Mouse (Mus musculus): ENCODE measurements around the gene Defb28. TPM values are rescaled to one million over a fixed set of nuclear protein-coding genes. Genes with fewer than 3 reads are reported as not detected.

Defb28 gene
- total and polyA plus RNA-seq, 2 experiments from 2014 or later = not detected

GRCm38 (mm10) chr2:152516084-152516483 lies 2.0 kb upstream of the Defb28 start:
- no peak for DNase-seq
- 56% methylated on average over 4 of the region's 4 CpGs for WGBS

DNA sequence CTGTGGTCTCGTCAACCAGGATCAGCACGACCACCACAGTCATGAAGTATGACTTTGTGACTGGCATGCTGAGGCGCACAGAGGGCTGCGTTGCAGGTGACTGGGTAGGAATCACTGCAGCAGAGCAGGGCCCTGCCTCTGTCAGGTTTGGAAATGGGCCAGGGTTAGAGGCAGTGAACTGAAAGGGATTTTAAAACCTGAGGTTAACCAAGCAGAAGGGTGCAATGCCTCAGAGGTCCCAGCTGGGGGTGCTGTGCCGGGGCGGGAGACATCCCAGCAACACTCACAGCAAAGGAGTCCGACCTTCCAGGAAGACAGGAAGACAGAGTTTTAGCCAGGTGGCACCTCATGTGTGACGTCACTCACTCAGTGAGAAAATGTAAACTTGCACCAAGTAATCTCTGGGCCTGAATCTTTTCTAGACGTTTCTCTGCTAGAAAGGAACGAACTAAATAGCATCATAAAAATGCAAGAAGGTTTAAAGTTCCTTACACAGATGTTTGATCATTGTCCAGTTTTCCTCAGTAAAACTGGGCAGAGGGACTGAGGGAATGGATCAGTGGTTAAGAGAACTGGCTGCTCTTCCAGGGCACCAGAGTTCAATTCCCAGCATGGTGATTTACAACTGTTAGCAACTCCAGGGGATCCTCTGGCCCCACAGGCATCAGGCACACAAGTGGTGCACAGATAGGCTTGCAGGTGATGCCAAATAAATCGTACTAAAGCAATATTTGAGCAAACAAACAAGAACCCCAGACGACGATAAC lies 22.1 kb downstream of the Defb28 start, which contains the start of gene Defb29:
Gene Defb29 (minus strand): TSS at position 155 of the 767 bp plus-strand sequence.
- 58% methylated on average over 13 of the region's 13 CpGs for WGBS
- DNase-seq = no peak
- no peak within 1 kb of the TSS for H3K4me3 ChIP-seq (ENCODE audit: low read depth, low read length)
- H3K4me1 ChIP-seq (ENCODE audit: insufficient read depth) = no peaks in the 10 kb centered on the region
- H3K36me3 ChIP-seq (ENCODE audit: insufficient read depth) = no peaks in the 10 kb centered on the region
- H3K9me3 ChIP-seq (ENCODE audit: low read length) = no peaks in the 10 kb centered on the region
- no peaks in the 10 kb centered on the region for H3K27me3 ChIP-seq (ENCODE audit: insufficient read depth, low read length)
- no peak for TF ChIP-seq CTCF (IDR thresholded peaks at IDR 0.05; ENCODE audit: low read depth)
- no peak for ATAC-seq
- H3K4me2 ChIP-seq (ENCODE audit: low read depth) = no peak within 1 kb of the TSS
- H3K27ac ChIP-seq (ENCODE audit: low read depth, low read length) = no peak within 1 kb of the TSS
- no peak within 1 kb of the TSS for H3K9ac ChIP-seq

More at GRCm38 (mm10) chr2:152516084-152516483, 2.0 kb upstream of the Defb28 start:
- no peaks in the 10 kb centered on the region for H3K4me1 ChIP-seq (ENCODE audit: insufficient read depth)
- no peak overlapping the region for H3K27ac ChIP-seq (ENCODE audit: low read depth, low read length)
- H3K36me3 ChIP-seq (ENCODE audit: insufficient read depth) = no peaks in the 10 kb centered on the region
- H3K4me3 ChIP-seq (ENCODE audit: low read depth, low read length) = no peak overlapping the region
- no peak for ATAC-seq
- H3K9ac ChIP-seq = no peak overlapping the region
- H3K4me2 ChIP-seq (ENCODE audit: low read depth) = no peak overlapping the region
- no peaks in the 10 kb centered on the region for H3K27me3 ChIP-seq (ENCODE audit: insufficient read depth, low read length)
- TF ChIP-seq CTCF (IDR thresholded peaks at IDR 0.05; ENCODE audit: low read depth) = no peak
- H3K9me3 ChIP-seq (ENCODE audit: low read length) = no peaks in the 10 kb centered on the region

DNA sequence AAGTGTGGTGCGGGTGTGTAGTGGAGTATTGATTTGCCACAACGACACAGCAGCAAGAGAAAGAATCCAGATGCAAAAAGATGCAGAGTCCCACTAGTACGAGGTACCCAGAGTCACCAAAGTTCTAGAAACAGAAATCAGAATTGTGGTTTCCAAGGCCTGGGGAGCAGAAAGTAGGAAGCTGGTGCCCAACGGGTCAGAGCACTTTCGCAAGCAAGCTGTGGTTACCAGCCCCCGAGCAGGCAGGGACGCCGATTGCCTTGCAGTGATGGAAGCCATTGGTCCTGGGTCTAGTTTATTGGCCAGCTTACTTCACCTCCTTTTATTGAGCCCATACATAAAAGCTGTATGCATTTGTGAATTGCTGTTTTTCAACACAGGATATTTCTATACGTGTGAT lies 23.9 kb downstream of the Defb28 start:
- Histone ChIP-seq H3K27ac (ENCODE audit: low read depth, low read length) (no peak overlapping the region), H3K9ac (no peak overlapping the region), H3K4me2 (ENCODE audit: low read depth) (no peak overlapping the region), H3K4me1 (ENCODE audit: insufficient read depth) (no peaks in the 10 kb centered on the region), H3K27me3 (ENCODE audit: insufficient read depth, low read length) (no peaks in the 10 kb centered on the region), H3K36me3 (ENCODE audit: insufficient read depth) (no peaks in the 10 kb centered on the region), H3K9me3 (ENCODE audit: low read length) (no peaks in the 10 kb centered on the region), H3K4me3 (ENCODE audit: low read depth, low read length) (no peak overlapping the region)
- no peak for TF ChIP-seq CTCF (IDR thresholded peaks at IDR 0.05; ENCODE audit: low read depth)
- no peak for ATAC-seq
- no peak for DNase-seq
- 86% methylated on average over 9 of the region's 9 CpGs for WGBS

- no peaks in the 10 kb centered on the region for H3K4me1 ChIP-seq (ENCODE audit: insufficient read depth)
- ATAC-seq (no peak), DNase-seq (no peak)
- no peaks in the 10 kb centered on the region for H3K27me3 ChIP-seq (ENCODE audit: insufficient read depth, low read length)
- H3K9ac ChIP-seq = no peak overlapping the region
- WGBS = 81% methylated on average over 2 of the region's 2 CpGs
- no peak overlapping the region for H3K27ac ChIP-seq (ENCODE audit: low read depth, low read length)
- no peaks in the 10 kb centered on the region for H3K36me3 ChIP-seq (ENCODE audit: insufficient read depth)
- TF ChIP-seq CTCF (IDR thresholded peaks at IDR 0.05; ENCODE audit: low read depth) = no peak; the same call in 1 of the 2 replicates
- no peak overlapping the region for H3K4me3 ChIP-seq (ENCODE audit: low read depth, low read length)
- no peaks in the 10 kb centered on the region for H3K9me3 ChIP-seq (ENCODE audit: low read length)
- H3K4me2 ChIP-seq (ENCODE audit: low read depth) = no peak overlapping the region
Measured at GRCm38 (mm10) chr2:152542897-152543296, 24.8 kb downstream of the Defb28 start.

GRCm38 (mm10) chr2:152543478-152543877 lies 25.4 kb downstream of the Defb28 start:
- ATAC-seq = no peak
- H3K4me1 ChIP-seq (ENCODE audit: insufficient read depth) = no peaks in the 10 kb centered on the region
- no peaks in the 10 kb centered on the region for H3K9me3 ChIP-seq (ENCODE audit: low read length)
- WGBS = 79% methylated on average over 4 of the region's 4 CpGs
- H3K27ac ChIP-seq (ENCODE audit: low read depth, low read length) = no peak overlapping the region
- no peaks in the 10 kb centered on the region for H3K36me3 ChIP-seq (ENCODE audit: insufficient read depth)
- H3K9ac ChIP-seq = no peak overlapping the region
- H3K4me3 ChIP-seq (ENCODE audit: low read depth, low read length) = no peak overlapping the region
- no peak for TF ChIP-seq CTCF (IDR thresholded peaks at IDR 0.05; ENCODE audit: low read depth)
- DNase-seq = no peak
- no peaks in the 10 kb centered on the region for H3K27me3 ChIP-seq (ENCODE audit: insufficient read depth, low read length)
- no peak overlapping the region for H3K4me2 ChIP-seq (ENCODE audit: low read depth)

- H3K27me3 ChIP-seq (ENCODE audit: insufficient read depth, low read length) = no peaks in the 10 kb centered on the region
- H3K9ac ChIP-seq = no peak overlapping the region
- peak; percentile 80 for DNase-seq
- H3K4me3 ChIP-seq (ENCODE audit: low read depth, low read length) = no peak overlapping the region
- no peaks in the 10 kb centered on the region for H3K36me3 ChIP-seq (ENCODE audit: insufficient read depth)
- no peak overlapping the region for H3K27ac ChIP-seq (ENCODE audit: low read depth, low read length)
- TF ChIP-seq CTCF (IDR thresholded peaks at IDR 0.05; ENCODE audit: low read depth) = peak; percentile 83
- no peaks in the 10 kb centered on the region for H3K4me1 ChIP-seq (ENCODE audit: insufficient read depth)
- peak; percentile 93 for ATAC-seq
- 13% methylated on average over 4 of the region's 4 CpGs for WGBS
- H3K4me2 ChIP-seq (ENCODE audit: low read depth) = no peak overlapping the region
- H3K9me3 ChIP-seq (ENCODE audit: low read length) = no peaks in the 10 kb centered on the region
Measured at GRCm38 (mm10) chr2:152544691-152545090, 26.6 kb downstream of the Defb28 start.

GRCm38 (mm10) chr2:152548124-152548523 lies 30.1 kb downstream of the Defb28 start:
- no peaks in the 10 kb centered on the region for H3K4me1 ChIP-seq (ENCODE audit: insufficient read depth)
- DNase-seq = no peak
- no peak overlapping the region for H3K9ac ChIP-seq
- no peaks in the 10 kb centered on the region for H3K27me3 ChIP-seq (ENCODE audit: insufficient read depth, low read length)
- ATAC-seq = no peak
- TF ChIP-seq CTCF (IDR thresholded peaks at IDR 0.05; ENCODE audit: low read depth) = no peak
- 81% methylated on average over 5 of the region's 5 CpGs for WGBS
- no peaks in the 10 kb centered on the region for H3K9me3 ChIP-seq (ENCODE audit: low read length)
- no peaks in the 10 kb centered on the region for H3K36me3 ChIP-seq (ENCODE audit: insufficient read depth)
- H3K27ac ChIP-seq (ENCODE audit: low read depth, low read length) = no peak overlapping the region
- H3K4me2 ChIP-seq (ENCODE audit: low read depth) = no peak overlapping the region
- no peak overlapping the region for H3K4me3 ChIP-seq (ENCODE audit: low read depth, low read length)

All from forebrain, postnatal 0 days (tissue).